Mouse (Mus musculus) embryonic facial prominence, embryonic 11.5 days (tissue): ENCODE data around the gene Cphx1. TPM values are rescaled to one million over a fixed set of nuclear protein-coding genes. Genes with fewer than 3 reads are reported as not detected.
A peak's percentile ranks its signal among the peaks of the same experiment; 100 is the strongest.
"Not testable (repeated sequence)": the region's sequence is repeated elsewhere in the genome, so short reads cannot be mapped to it uniquely, and the experiment has no call there.

ENCODE experiments used
- ATAC-seq: fragments of 200-750 bp; cut with Nextera tagmentation; replicated peaks from 2 replicates; pipeline ENCODE4 v1.8.0; 2017; ENCODE audit warnings: low read depth; ENCODE audit not compliant: insufficient number of reproducible peaks, low FRiP score, low TSS enrichment
- DNase-seq: peaks from one replicate; pipeline ENCODE4 v3.0.0-alpha.2; 2015; ENCODE audit warnings: low spot score
- H3K27ac ChIP-seq: fragments of 300-500 bp; sonication (generic); replicated peaks from 2 replicates; pipeline ENCODE4 v1.5.1; 2014; ENCODE audit warnings: mild to moderate bottlenecking, low read depth, low read length, control low read depth
- H3K27me3 ChIP-seq: fragments of 300-500 bp; sonication (generic); 2 replicates; pipeline ENCODE4 v1.6.1; 2014; ENCODE audit warnings: mild to moderate bottlenecking, low read length, moderate library complexity, mixed read lengths; ENCODE audit not compliant: control insufficient read depth, insufficient read depth
- H3K36me3 ChIP-seq: fragments of 300-500 bp; sonication (generic); replicated peaks from 2 replicates; pipeline ENCODE4 v1.6.1; 2014; ENCODE audit warnings: low read depth, mild to moderate bottlenecking, low read length, moderate library complexity, mixed read lengths; ENCODE audit not compliant: control insufficient read depth, insufficient read depth
- H3K4me1 ChIP-seq: fragments of 300-500 bp; sonication (generic); 2 replicates; pipeline ENCODE4 v1.6.1; 2014; ENCODE audit warnings: low read length, mixed read lengths; ENCODE audit not compliant: control insufficient read depth, insufficient read depth
- H3K4me2 ChIP-seq: fragments of 300-500 bp; sonication (generic); 2 replicates; pipeline ENCODE4 v1.6.1; 2014; ENCODE audit warnings: low read depth, mild to moderate bottlenecking, control low read depth, low read length, moderate library complexity
- H3K4me3 ChIP-seq: fragments of 300-500 bp; sonication (generic); 2 replicates; pipeline ENCODE4 v1.5.1; 2014; ENCODE audit warnings: low read depth, low read length, control low read depth
- H3K9ac ChIP-seq: fragments of 300-500 bp; sonication (generic); replicated peaks from 2 replicates; pipeline ENCODE4 v1.6.1; 2014; ENCODE audit warnings: mild to moderate bottlenecking, control low read depth, low read length
- H3K9me3 ChIP-seq: fragments of 300-500 bp; sonication (generic); replicated peaks from 2 replicates; pipeline ENCODE4 v1.6.1; 2016; ENCODE audit warnings: mild to moderate bottlenecking, low read length, inconsistent platforms, mixed read lengths; ENCODE audit not compliant: control insufficient read depth
- WGBS: fragments of 180-500 bp; shearing (Covaris S2); extraction: QIAGEN DNeasy Blood & Tissue Kit; methylation state at CpG from one replicate; pipeline ENCODE4 v1.1.7; 2014; 5-methylcytosine and 5-hydroxymethylcytosine counted together
- polyA plus RNA-seq: library from polyadenylated mRNA; unstranded; fragments of >200 nt; fragmentation: Nextera tagmentation; extraction: Ambion mirVana; gene quantifications from 2 replicates; pipeline ENCODE4 v1.2.1, GENCODE M21; 2014

The Cphx1 gene
- polyA plus RNA-seq, 1 experiment from 2014 or later, result 0.46 TPM

- not testable (repeated sequence) for H3K9ac ChIP-seq, H3K4me2 ChIP-seq, H3K9me3 ChIP-seq, H3K4me1 ChIP-seq, H3K27ac ChIP-seq, H3K36me3 ChIP-seq, H3K27me3 ChIP-seq, DNase-seq, H3K4me3 ChIP-seq
- WGBS, result no CpG with 5 or more reads among the region's 44 CpGs
- ATAC-seq, result 0 out of 2 replicates have a peak, but pooled peaks have one; percentile 39
Measured at GRCm38 (mm10) chr14:25926814-25927561, 11.1 kb upstream of the Cphx1 start.

GRCm38 (mm10) chr14:25927562-25927881, 10.6 kb upstream of the Cphx1 start, which contains the start of gene Tmem254a:
Gene Tmem254a, minus strand, starts transcription at chr14:25927672.
- ATAC-seq, H3K27ac ChIP-seq: not testable (repeated sequence)
- no CpG with 5 or more reads among the region's 10 CpGs for WGBS

GRCm38 (mm10) chr14:25936867-25937630, 1.1 kb upstream of the Cphx1 start:
- not testable (repeated sequence) for ATAC-seq, H3K9ac ChIP-seq, H3K9me3 ChIP-seq, DNase-seq, H3K4me1 ChIP-seq, H3K36me3 ChIP-seq, H3K4me3 ChIP-seq, H3K4me2 ChIP-seq, H3K27ac ChIP-seq, H3K27me3 ChIP-seq
- WGBS, result no CpG with 5 or more reads among the region's 5 CpGs

More at GRCm38 (mm10) chr14:25927562-25927881, 10.6 kb upstream of the Cphx1 start, which contains the start of gene Tmem254a:
- H3K4me3 ChIP-seq, H3K27me3 ChIP-seq, H3K9me3 ChIP-seq, H3K4me2 ChIP-seq, H3K9ac ChIP-seq, DNase-seq, H3K36me3 ChIP-seq, H3K4me1 ChIP-seq: not testable (repeated sequence)

GRCm38 (mm10) chr14:25957861-25958260, 19.8 kb downstream of the Cphx1 start:
- H3K4me2 ChIP-seq, H3K9me3 ChIP-seq, H3K9ac ChIP-seq, DNase-seq, ATAC-seq, H3K27ac ChIP-seq, H3K4me1 ChIP-seq, H3K36me3 ChIP-seq, H3K4me3 ChIP-seq, H3K27me3 ChIP-seq: not testable (repeated sequence)
- no CpG with 5 or more reads among the region's 3 CpGs for whole genome bisulfite sequencing

- not testable (repeated sequence) for H3K4me3 ChIP-seq
Measured at GRCm38 (mm10) chr14:25978371-25979241, 40.5 kb downstream of the Cphx1 start, which contains the start of gene Duxbl1. Gene Duxbl1, plus strand, starts transcription at chr14:25978577.

GRCm38 (mm10) chr14:25979242-25979941, 41.3 kb downstream of the Cphx1 start:
- Histone ChIP-seq H3K4me2 (peak overlapping the region; percentile 19; the same call in 1 of the 2 replicates), H3K27ac (peak overlapping the region; percentile 65; the same call in 1 of the 2 replicates)
- under 1% methylated on average over 6 of the region's 13 CpGs for WGBS
- H3K4me3 ChIP-seq, H3K36me3 ChIP-seq, H3K9ac ChIP-seq, ATAC-seq, H3K4me1 ChIP-seq, H3K27me3 ChIP-seq, H3K9me3 ChIP-seq: not testable (repeated sequence)
- peak; percentile 2 for DNase-seq

More at GRCm38 (mm10) chr14:25978371-25979241, 40.5 kb downstream of the Cphx1 start, which contains the start of gene Duxbl1:
- no CpG with 5 or more reads among the region's 25 CpGs for WGBS
- peak within 1 kb of the TSS; percentile 65; the same call in 1 of the 2 replicates for H3K27ac ChIP-seq
- H3K9ac ChIP-seq, DNase-seq, H3K9me3 ChIP-seq, H3K36me3 ChIP-seq, H3K4me1 ChIP-seq, H3K27me3 ChIP-seq: not testable (repeated sequence)
- ATAC-seq, result peak; percentile 85
- H3K4me2 ChIP-seq, result peak within 1 kb of the TSS; percentile 19; the same call in 1 of the 2 replicates

- H3K4me3 ChIP-seq, DNase-seq, H3K9me3 ChIP-seq, ATAC-seq, H3K4me1 ChIP-seq, H3K36me3 ChIP-seq, H3K4me2 ChIP-seq, H3K27me3 ChIP-seq, H3K27ac ChIP-seq, H3K9ac ChIP-seq: not testable (repeated sequence)
- 52% methylated on average over 4 of the region's 9 CpGs for WGBS
Measured at GRCm38 (mm10) chr14:25981880-25982279, 43.8 kb downstream of the Cphx1 start.
